8 mouse cellular contexts compared by ENCODE assay signal in the genomic region with DNA sequence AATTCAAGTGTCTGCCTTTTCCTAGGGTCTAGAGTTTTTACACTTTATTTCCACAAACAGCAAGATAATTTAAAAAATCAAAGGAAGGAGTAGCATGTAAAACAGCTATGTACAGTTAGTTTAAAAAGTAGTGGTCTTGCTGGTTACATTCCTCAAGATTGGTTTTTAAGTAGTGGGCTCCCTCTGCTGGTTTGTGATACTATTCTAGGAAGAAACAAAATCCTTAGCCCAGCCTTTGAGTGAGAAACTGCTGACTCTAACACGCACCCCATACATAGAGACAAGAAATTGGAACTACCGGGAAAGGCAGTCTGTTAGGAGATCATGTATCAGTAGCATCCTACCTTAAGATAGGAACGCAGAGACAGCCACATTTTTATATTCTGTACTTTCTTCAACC.
A peak's percentile ranks its signal among the peaks of the same experiment; 100 is the strongest.
DNase-seq lines count a peak whose midpoint lies in the region; ATAC-seq lines count a peak whose summit lies in the region.

No protein-coding gene starts in this region.

- no peak for DNase-seq in heart, postnatal 4 days
- no peak for DNase-seq in neural tube, embryonic 10.5 days (ENCODE audit: extremely low spot score, low spot score)
- peak; percentile 70 for DNase-seq in embryo, embryonic 11 days
- peak; percentile 64 for DNase-seq in retina, embryonic 14.5 days (ENCODE audit: low spot score)
- no peak for DNase-seq in c-Kit-positive CD71-positive TER-119-positive erythroid progenitor cells, embryonic 14.5 days (ENCODE audit: low spot score)

- H3K4me1 ChIP-seq in heart, embryonic 16.5 days (ENCODE audit: control insufficient read depth, insufficient read depth, low read length): no peaks in the 10 kb centered on the region
- H3K4me1 ChIP-seq in neural tube, embryonic 13.5 days (replicated peaks): no peaks in the 10 kb centered on the region

- no peak overlapping the region for H3K4me3 ChIP-seq in heart, embryonic 16.5 days (ENCODE audit: low read length)
- H3K4me3 ChIP-seq in neural tube, embryonic 13.5 days: no peak overlapping the region

- no peak overlapping the region for H3K9ac ChIP-seq in heart, embryonic 16.5 days (ENCODE audit: low read length)
- no peak overlapping the region for H3K9ac ChIP-seq in neural tube, embryonic 13.5 days

- no peak overlapping the region for H3K27ac ChIP-seq in heart, embryonic 16.5 days (ENCODE audit: low read length)
- H3K27ac ChIP-seq in neural tube, embryonic 13.5 days (replicated peaks): no peak overlapping the region

- 54% methylated on average over 3 of the region's 3 CpGs for WGBS in heart, embryonic 16.5 days
- 73% methylated on average over 3 of the region's 3 CpGs for WGBS in neural tube, embryonic 13.5 days

- no peaks in the 10 kb centered on the region for H3K9me3 ChIP-seq in heart, embryonic 16.5 days (replicated peaks; ENCODE audit: control insufficient read depth, low read length)
- no peaks in the 10 kb centered on the region for H3K9me3 ChIP-seq in neural tube, embryonic 13.5 days

- H3K4me2 ChIP-seq in heart, embryonic 16.5 days (ENCODE audit: low read depth, low read length): no peak overlapping the region
- no peak overlapping the region for H3K4me2 ChIP-seq in neural tube, embryonic 13.5 days

- ATAC-seq in heart, embryonic 16.5 days (replicated peaks; ENCODE audit: extremely low read depth, insufficient read depth, low FRiP score): peak; percentile 60
- peak; percentile 59; the same call in 1 of the 2 replicates for ATAC-seq in neural tube, embryonic 13.5 days (ENCODE audit: low read depth)
- ATAC-seq in megakaryocyte-erythroid progenitor cell, adult 5-6 weeks (replicated peaks; ENCODE audit: low FRiP score, low TSS enrichment, poor library complexity, severe bottlenecking): no peak

- peaks cover 16% of the 10 kb centered on the region for H3K36me3 ChIP-seq in heart, embryonic 16.5 days (ENCODE audit: control insufficient read depth, insufficient read depth)
- peaks cover 21% of the 10 kb centered on the region for H3K36me3 ChIP-seq in neural tube, embryonic 13.5 days

- H3K27me3 ChIP-seq in heart, embryonic 16.5 days (ENCODE audit: control insufficient read depth, insufficient read depth, low read length): no peaks in the 10 kb centered on the region
- H3K27me3 ChIP-seq in neural tube, embryonic 13.5 days: no peaks in the 10 kb centered on the region

Comparison
In these comparisons a context has a peak if more than half of its experiments do, and no peak if none do; other contexts are left out.
1. DNase-seq: peak in embryo, embryonic 11 days (single experiment) and retina, embryonic 14.5 days (single experiment); none in heart, postnatal 4 days (single experiment), neural tube, embryonic 10.5 days (single experiment) and c-Kit-positive CD71-positive TER-119-positive erythroid progenitor cells, embryonic 14.5 days (single experiment).